Mouse (Mus musculus) kidney, adult 11 months (tissue): Measurements from ENCODE around the gene Adam12.

ENCODE experiments used
- DNase-seq: peaks from one replicate; pipeline ENCODE4 v3.0.0; 2022

Adam12 gene

GRCm38 (mm10) chr7:134147561-134147960, 84.4 kb downstream of the Adam12 start:
- no peak for DNase-seq

GRCm38 (mm10) chr7:134146821-134147220, 85.1 kb downstream of the Adam12 start:
- DNase-seq = no peak

- no peak for DNase-seq
Observed at GRCm38 (mm10) chr7:134144111-134144510, 87.8 kb downstream of the Adam12 start.

GRCm38 (mm10) chr7:134139291-134139949, 92.5 kb downstream of the Adam12 start:
- DNase-seq = peak; percentile 10

GRCm38 (mm10) chr7:134132323-134132722, 99.6 kb downstream of the Adam12 start:
- DNase-seq = no peak

GRCm38 (mm10) chr7:134128087-134128522, 103.8 kb downstream of the Adam12 start:
- no peak for DNase-seq

GRCm38 (mm10) chr7:134121397-134121796, 110.5 kb downstream of the Adam12 start:
- no peak for DNase-seq

- peak; percentile 56 for DNase-seq
Observed at GRCm38 (mm10) chr7:134115438-134115837, 116.5 kb downstream of the Adam12 start.

- no peak for DNase-seq
Observed at GRCm38 (mm10) chr7:134114311-134115188, 117.4 kb downstream of the Adam12 start.

GRCm38 (mm10) chr7:134113829-134114228, 118.1 kb downstream of the Adam12 start:
- no peak for DNase-seq

- DNase-seq = no peak
Observed at GRCm38 (mm10) chr7:134110116-134110515, 121.8 kb downstream of the Adam12 start.

GRCm38 (mm10) chr7:134107849-134108248, 124.1 kb downstream of the Adam12 start:
- DNase-seq = no peak

GRCm38 (mm10) chr7:134099010-134099409, 132.9 kb downstream of the Adam12 start:
- DNase-seq = no peak

- DNase-seq = no peak
Observed at GRCm38 (mm10) chr7:134097861-134098260, 134.1 kb downstream of the Adam12 start.

GRCm38 (mm10) chr7:134093871-134094270, 138.1 kb downstream of the Adam12 start:
- no peak for DNase-seq

GRCm38 (mm10) chr7:134090764-134091163, 141.2 kb downstream of the Adam12 start:
- peak; percentile 22 for DNase-seq

- DNase-seq = no peak
Observed at GRCm38 (mm10) chr7:134090256-134090655, 141.7 kb downstream of the Adam12 start.

- DNase-seq = no peak
Observed at GRCm38 (mm10) chr7:134088548-134089347, 143.2 kb downstream of the Adam12 start.

GRCm38 (mm10) chr7:134085396-134085795, 146.6 kb downstream of the Adam12 start:
- DNase-seq = no peak

GRCm38 (mm10) chr7:134084926-134085325, 147.0 kb downstream of the Adam12 start:
- no peak for DNase-seq

GRCm38 (mm10) chr7:134081307-134082072, 150.5 kb downstream of the Adam12 start:
- no peak for DNase-seq

- DNase-seq = no peak
Observed at GRCm38 (mm10) chr7:134079980-134080725, 151.8 kb downstream of the Adam12 start.
